Mouse (Mus musculus): ENCODE results near the gene Hmgcs1. TPM values are rescaled to one million over a fixed set of nuclear protein-coding genes. Genes with fewer than 3 reads are reported as not detected.
"Not testable (repeated sequence)": the region's sequence is repeated elsewhere in the genome, so short reads cannot be mapped to it uniquely, and the experiment has no call there.

Hmgcs1 gene
- 10 to 100 TPM; 36.7 to 38.5 TPM for total RNA-seq (2021)
- long read RNA-seq, experiment 1, transcript Hmgcs1-201 (10 exons, 3,245 nt), result minor isoform, 6 of 25 reads
- long read RNA-seq, experiment 1, transcript Hmgcs1-202 (11 exons, 3,464 nt), result major isoform, 12 of 25 reads
- long read RNA-seq, experiment 1, partial matches to known transcripts, result 3 of 25 reads
- long read RNA-seq, experiment 1, other reads (novel, unspliced or antisense), result 4 of 25 reads
- long read RNA-seq, experiment 2, partial matches to known transcripts, result 1 of 7 reads
- long read RNA-seq, experiment 2, other reads (novel, unspliced or antisense), result 1 of 7 reads

- DNase-seq, result peak; percentile 98 to 100
Observed at GRCm38 (mm10) chr13:119690039-119690728, at the start of gene Hmgcs1. Hmgcs1 (plus strand) TSS chr13:119690379.

DNA sequence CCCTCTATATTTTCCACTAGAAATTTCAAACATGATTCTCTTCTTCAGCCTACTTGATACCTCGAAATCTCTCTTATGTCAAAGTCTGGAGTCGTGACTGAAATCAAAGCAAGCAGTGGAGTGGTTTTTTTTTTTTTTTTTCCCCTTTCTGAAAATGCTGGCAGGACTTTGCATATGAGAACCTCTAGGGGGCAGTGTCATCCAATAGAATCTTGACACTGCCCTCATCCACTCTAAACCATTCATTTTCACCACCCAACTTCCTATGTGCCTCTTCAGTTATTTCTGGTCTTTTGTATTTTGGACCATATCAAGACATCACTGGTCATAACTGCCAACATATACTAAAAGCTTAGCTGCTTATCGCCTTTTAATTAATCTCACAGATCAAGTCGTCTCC, 49.7 kb upstream of the Hmgcs1 start:
- peak; percentile 11 to 39 for DNase-seq

DNA sequence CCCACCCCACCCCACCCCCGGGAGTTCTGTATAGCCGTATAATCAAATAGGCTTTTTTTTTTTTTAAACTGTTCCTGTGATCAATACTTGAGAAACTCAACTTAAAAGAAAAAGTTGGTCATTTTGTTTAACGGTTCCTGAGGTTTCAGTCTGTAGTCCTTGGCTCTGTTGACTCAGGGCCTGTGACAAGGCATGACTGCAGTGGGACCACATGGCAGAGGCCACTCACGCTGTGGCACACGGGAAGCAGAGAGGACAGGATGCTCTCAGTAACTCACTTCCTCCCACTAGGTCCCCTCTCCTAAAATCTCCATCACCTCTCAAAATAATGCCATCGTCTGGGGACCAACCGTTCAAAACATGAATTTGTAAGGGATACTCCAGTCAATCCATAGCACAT, 49.0 kb upstream of the Hmgcs1 start:
- no peak for DNase-seq

DNA sequence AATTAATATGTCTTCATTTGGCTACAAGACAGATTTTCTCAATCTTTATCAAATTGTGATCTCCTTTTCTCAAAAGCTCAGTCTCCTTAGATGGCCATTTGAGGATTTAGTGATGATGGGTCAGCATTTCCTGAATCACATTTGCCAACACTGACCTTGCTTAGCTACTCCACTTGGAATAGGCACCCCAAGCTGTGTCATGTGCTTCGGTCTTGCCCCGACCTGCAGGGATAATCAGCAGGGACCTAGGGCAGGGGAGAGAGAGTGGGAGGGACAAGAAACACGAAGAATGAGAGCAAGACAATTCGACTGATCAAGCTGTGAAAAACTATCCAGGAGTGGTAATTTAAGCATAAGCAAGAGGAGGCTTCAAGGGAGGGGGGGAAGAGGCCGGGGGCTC, 45.4 kb upstream of the Hmgcs1 start:
- DNase-seq, result no peak

DNA sequence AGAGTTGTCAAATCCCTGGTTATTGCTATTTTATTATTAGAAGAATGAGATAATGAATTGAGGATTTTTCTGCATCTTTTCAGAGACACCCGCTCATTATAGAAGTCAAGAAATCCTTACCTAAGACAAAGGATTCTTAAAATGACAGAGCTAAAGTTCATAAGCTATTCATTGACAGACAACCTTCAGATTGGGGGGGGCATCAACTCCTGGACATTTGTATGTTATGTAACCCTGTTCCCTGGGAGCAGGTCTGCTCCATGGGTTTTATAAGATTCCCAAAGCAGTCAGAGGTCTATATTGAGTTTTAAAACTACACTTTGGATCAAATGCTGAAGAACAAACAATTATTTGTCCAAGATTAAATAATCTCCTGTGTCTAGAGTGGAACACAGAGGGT, 43.7 kb upstream of the Hmgcs1 start:
- DNase-seq, result no peak

GRCm38 (mm10) chr13:119648891-119649698, 41.1 kb upstream of the Hmgcs1 start:
- no peak for DNase-seq

- DNase-seq, result no peak
Observed at GRCm38 (mm10) chr13:119649699-119650046, 40.5 kb upstream of the Hmgcs1 start.

DNA sequence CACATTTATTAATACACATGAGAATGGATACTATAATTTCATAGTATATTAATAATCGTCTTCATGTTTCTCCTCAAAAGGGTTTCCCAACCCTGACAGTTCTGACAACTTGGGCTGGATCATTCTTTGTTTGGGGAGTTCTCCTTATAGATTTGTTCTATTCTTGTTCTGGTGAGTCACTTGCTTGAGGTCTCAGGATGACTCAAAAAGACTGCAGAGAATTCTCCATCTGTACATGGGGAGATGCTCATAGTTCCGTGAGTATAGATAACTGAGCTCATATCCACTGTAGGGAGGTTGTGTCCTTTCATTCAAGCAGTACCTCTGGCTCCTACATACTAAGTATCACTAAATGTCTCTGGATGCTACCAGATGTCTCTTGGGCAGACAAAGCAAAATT, 35.4 kb upstream of the Hmgcs1 start:
- no peak for DNase-seq

DNA sequence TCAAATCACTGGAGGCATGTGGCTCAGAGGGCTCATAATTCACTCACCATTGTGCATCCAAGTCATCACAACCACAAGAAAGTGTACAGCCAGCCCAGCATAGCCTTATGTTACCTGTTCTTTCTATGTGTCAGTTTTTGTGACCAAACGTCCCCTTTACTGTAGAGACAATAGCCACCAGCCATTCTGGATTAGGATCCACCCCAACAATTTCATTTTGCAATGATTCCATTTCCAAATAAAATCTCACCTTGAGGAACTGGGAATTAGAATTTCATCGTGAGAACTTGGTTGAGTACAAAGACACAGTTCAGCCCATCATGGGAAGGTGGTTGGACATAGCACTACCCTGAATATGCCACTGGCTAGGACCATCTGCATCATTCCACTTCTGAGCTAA, 33.9 kb upstream of the Hmgcs1 start:
- DNase-seq, result no peak

GRCm38 (mm10) chr13:119656846-119657416, 33.2 kb upstream of the Hmgcs1 start:
- DNase-seq, result no peak

DNA sequence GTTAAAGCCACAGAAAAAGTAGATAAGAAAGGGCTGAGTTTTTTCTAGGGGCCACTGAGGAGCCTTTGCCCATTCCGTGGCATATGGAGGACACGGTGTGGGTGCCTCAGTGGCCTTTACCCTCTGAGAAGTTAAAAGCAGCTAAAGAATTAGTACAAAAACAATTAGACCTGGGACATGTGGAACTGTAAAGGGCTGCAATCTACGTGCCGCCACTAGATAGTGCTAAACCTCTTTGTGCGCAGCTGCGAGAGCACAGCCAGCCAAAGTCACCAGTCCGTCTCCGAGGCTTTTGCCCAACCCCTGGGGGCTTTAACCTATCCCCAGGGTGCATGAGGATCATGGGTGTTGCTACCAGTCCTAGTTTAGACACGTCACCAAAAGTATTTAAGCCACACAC, 28.8 kb upstream of the Hmgcs1 start:
- peak; percentile 6 to 26 for DNase-seq

DNA sequence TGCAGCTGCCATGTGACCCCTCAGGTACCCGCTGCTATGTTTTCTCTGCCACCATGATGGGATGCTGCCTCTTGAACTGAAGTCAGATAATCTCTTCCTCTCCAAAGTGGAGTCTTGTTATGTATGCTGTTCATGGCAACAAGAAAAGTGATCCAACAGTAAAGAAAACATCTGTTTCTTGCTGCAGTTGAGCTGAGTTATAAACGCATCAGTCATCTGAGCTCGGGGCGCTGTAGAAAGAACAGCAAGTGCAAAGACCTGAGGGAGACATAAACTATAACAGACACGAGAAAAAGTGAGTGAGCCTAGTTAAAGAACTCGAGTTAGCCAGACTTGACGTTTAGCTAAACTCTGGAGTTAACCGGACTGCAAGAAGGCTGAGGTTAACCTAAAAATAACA, 11.4 kb upstream of the Hmgcs1 start:
- DNase-seq, result no peak

GRCm38 (mm10) chr13:119679721-119680120, 10.5 kb upstream of the Hmgcs1 start:
- no peak for DNase-seq

GRCm38 (mm10) chr13:119681161-119681560, 9.0 kb upstream of the Hmgcs1 start:
- no peak for DNase-seq

- DNase-seq, result no peak
Observed at GRCm38 (mm10) chr13:119684416-119685177, 5.6 kb upstream of the Hmgcs1 start.

GRCm38 (mm10) chr13:119689709-119690038, 505 bp upstream of the Hmgcs1 start:
- no peak for DNase-seq

DNA sequence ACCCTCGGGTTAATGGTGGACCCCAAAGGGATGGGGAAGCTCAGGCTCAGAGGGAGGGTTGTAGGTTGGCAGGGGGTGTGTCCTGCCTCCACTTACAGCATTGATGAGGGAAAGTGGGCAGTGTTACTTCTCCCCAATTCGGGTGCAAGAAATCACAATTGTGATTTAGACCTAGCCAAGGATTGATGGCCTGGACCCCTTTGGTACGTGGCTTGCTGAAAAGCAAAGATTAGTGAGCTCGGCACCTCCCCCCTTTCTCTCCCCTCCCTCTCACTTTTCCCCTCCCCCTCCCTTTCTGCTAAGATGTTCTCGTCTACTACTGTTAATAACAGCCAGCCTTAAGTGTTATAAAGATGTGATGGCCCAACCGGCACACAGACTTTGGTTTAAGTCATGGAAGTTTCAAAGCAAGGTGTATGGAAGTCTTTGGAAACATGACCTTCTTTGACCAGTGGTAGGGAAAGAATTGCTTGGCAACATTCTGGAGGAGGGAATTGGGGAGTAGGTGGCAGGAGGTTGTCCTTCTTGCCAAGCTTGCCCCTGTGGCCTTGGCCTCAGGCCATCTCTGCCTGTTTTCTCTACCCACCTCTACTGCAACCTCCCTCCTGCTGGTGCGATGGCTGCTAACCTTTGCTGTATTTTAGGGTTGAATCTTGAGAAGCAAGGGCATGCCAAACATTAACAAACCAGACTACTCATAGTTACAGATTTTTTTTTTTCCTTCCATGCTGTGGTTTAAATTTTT, 869 bp downstream of the Hmgcs1 start:
- DNase-seq, result no peak

DNA sequence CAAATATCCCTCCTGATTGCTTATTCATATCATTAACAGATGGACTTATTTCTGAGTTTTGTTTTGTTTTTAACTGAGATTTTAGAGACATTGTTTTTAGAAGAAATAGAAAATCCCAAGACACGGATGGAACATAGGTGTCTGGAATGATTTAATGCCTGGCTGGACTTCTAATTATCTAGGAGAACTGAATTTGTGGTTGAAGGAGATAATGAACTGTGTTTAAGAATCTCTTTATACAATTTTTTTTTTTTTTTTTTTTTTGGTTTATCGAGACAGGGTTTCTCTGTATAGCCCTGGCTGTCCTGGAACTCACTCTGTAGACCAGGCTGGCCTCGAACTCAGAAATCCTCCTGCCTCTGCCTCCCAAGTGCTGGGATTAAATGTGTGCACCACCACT, 1.8 kb downstream of the Hmgcs1 start:
- DNase-seq, result not testable (repeated sequence)

DNA sequence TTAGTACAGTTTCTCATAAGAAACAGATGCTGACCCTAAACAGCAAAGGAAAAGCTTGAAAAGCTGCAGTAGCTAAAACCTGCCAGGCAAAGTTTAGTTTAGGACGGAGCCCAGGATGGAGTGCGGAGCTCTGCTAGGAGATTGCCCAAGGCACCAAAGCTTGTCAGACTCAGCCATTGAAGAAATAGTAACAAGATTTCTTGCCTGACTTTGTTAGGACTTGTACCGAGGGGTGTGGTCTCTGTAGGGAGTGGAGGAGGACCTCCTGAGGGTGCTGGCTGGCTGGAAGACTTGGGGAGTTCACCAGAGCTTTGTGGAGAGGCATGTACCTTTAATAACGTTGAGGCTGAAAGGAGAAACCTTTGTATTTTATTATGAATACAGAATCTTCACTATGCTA, 5.5 kb downstream of the Hmgcs1 start:
- DNase-seq, result no peak

DNA sequence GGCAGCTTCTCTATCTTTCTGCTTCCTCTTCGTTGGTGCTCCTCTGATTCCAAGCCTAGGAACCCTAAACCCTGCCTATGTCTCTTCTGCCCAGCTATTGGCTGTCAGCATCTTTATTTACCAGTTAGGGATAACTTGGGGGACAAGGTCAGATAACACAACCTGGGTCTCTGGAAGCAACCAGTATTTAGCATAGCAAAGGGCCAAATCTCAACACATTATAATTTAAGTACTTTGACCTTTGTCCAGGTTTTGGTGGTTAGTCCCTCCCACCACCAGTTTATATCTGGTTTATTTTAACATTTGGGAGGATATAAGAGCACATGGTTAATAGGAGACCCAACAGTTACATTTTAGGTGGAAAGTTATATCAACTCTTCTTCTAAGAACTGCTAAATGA, 6.3 kb downstream of the Hmgcs1 start:
- DNase-seq, result no peak

- DNase-seq, result no peak
Observed at GRCm38 (mm10) chr13:119698436-119698835, 8.3 kb downstream of the Hmgcs1 start.

- no peak for DNase-seq
Observed at GRCm38 (mm10) chr13:119704280-119704679, 14.1 kb downstream of the Hmgcs1 start.
